Mouse (Mus musculus): ENCODE data around the gene Olfr1290.

GRCm38 (mm10) chr2:111540191-111540590, 46.6 kb upstream of the Olfr1290 start, which contains the start of gene Olfr1294:
- TF ChIP-seq CTCF (IDR thresholded peaks at IDR 0.05; ENCODE audit: low read depth), result no peak
- TF ChIP-seq EP300 (IDR thresholded peaks at IDR 0.05; ENCODE audit: low read depth), result no peak
